Mouse (Mus musculus) embryonic fibroblast, embryonic 13.5 days (primary cell): Measurements from ENCODE around the gene Leng9. TPM values are rescaled to one million over a fixed set of nuclear protein-coding genes. Genes with fewer than 3 reads are reported as not detected.

Experiments
- H3K27ac ChIP-seq: 2 replicates; pipeline ENCODE4 v1.5.1; 2012; ENCODE audit warnings: low read length, control low read depth, inconsistent platforms; ENCODE audit not compliant: insufficient read depth
- H3K4me1 ChIP-seq: 2 replicates; pipeline ENCODE4 v1.6.1; 2011; ENCODE audit warnings: low read length; ENCODE audit not compliant: control insufficient read depth, insufficient read depth
- H3K4me3 ChIP-seq: 2 replicates; pipeline ENCODE4 v1.5.1; 2011; ENCODE audit warnings: mild to moderate bottlenecking, control low read depth, low read length; ENCODE audit not compliant: insufficient read depth
- CTCF ChIP-seq: IDR thresholded peaks from 2 replicates; pipeline ENCODE4 v1.5.1; 2011; ENCODE audit warnings: mild to moderate bottlenecking, control low read depth, low read length, moderate library complexity, borderline replicate concordance; ENCODE audit not compliant: insufficient read depth
- POLR2A ChIP-seq: IDR thresholded peaks from 2 replicates; pipeline ENCODE4 v1.6.1; 2011; ENCODE audit warnings: low read depth, mild to moderate bottlenecking, control low read depth, low read length, moderate library complexity
- polyA plus RNA-seq: library from polyadenylated mRNA; stranded (reverse); fragments of >200 nt; gene quantifications from 2 replicates; pipeline ENCODE4 v1.2.4, GENCODE M21; 2011; ENCODE audit warnings: low read depth; ENCODE audit not compliant: missing spikeins, insufficient read length

The Leng9 gene
- polyA plus RNA-seq, 1 experiment: 2.3 TPM

- peak overlapping the region; percentile 10; the same call in 1 of the 2 replicates for H3K27ac ChIP-seq
- H3K4me3 ChIP-seq: peak overlapping the region; percentile 67
- H3K4me1 ChIP-seq: 0 out of 2 replicates have a peak, but pooled peaks cover 3% of the 10 kb centered on the region
- TF ChIP-seq POLR2A: no peak
- TF ChIP-seq CTCF: no peak
Observed at GRCm38 (mm10) chr7:4137746-4138145, 12.4 kb downstream of the Leng9 start.

GRCm38 (mm10) chr7:4136771-4137531 is 13.2 kb downstream of the Leng9 start, which contains the start of gene Leng8:
Gene Leng8 (plus strand): TSS chr7:4137039.
- TF ChIP-seq POLR2A (peak; percentile 75), CTCF (no peak)
- H3K4me3 ChIP-seq: peak within 1 kb of the TSS; percentile 74
- H3K27ac ChIP-seq: peak within 1 kb of the TSS; percentile 82
- H3K4me1 ChIP-seq: 0 out of 2 replicates have a peak, but pooled peaks cover 3% of the 10 kb centered on the region

GRCm38 (mm10) chr7:4136404-4136770 is 13.8 kb downstream of the Leng9 start:
- TF ChIP-seq CTCF (no peak), POLR2A (no peak)
- peak overlapping the region; percentile 74 for H3K4me3 ChIP-seq
- H3K4me1 ChIP-seq: 0 out of 2 replicates have a peak, but pooled peaks cover 3% of the 10 kb centered on the region
- peak overlapping the region; percentile 51; the same call in 1 of the 2 replicates for H3K27ac ChIP-seq

- Histone ChIP-seq H3K4me3 (no peak overlapping the region), H3K4me1 (0 out of 2 replicates have a peak, but pooled peaks cover 3% of the 10 kb centered on the region), H3K27ac (no peak overlapping the region)
- TF ChIP-seq POLR2A (no peak), CTCF (no peak)
Observed at GRCm38 (mm10) chr7:4134911-4135310, 15.3 kb downstream of the Leng9 start.

GRCm38 (mm10) chr7:4132998-4133397 is 17.2 kb downstream of the Leng9 start:
- TF ChIP-seq CTCF: no peak
- no peak for TF ChIP-seq POLR2A
- Histone ChIP-seq H3K4me3 (no peak overlapping the region), H3K4me1 (no peaks in the 10 kb centered on the region), H3K27ac (no peak overlapping the region)

- Histone ChIP-seq H3K27ac (no peak overlapping the region), H3K4me3 (no peak overlapping the region), H3K4me1 (no peaks in the 10 kb centered on the region)
- no peak for TF ChIP-seq CTCF
- no peak for TF ChIP-seq POLR2A
Observed at GRCm38 (mm10) chr7:4132581-4132980, 17.6 kb downstream of the Leng9 start.

- no peaks in the 10 kb centered on the region for H3K4me1 ChIP-seq
- no peak overlapping the region for H3K27ac ChIP-seq
- H3K4me3 ChIP-seq: no peak overlapping the region
- no peak for TF ChIP-seq POLR2A
- TF ChIP-seq CTCF: no peak
Observed at GRCm38 (mm10) chr7:4131964-4132363, 18.2 kb downstream of the Leng9 start.

GRCm38 (mm10) chr7:4130686-4131452 is 19.3 kb downstream of the Leng9 start:
- H3K4me1 ChIP-seq: no peaks in the 10 kb centered on the region
- no peak overlapping the region for H3K27ac ChIP-seq
- no peak overlapping the region for H3K4me3 ChIP-seq
- TF ChIP-seq POLR2A: no peak
- TF ChIP-seq CTCF: peak; percentile 94

- TF ChIP-seq POLR2A: no peak
- no peak for TF ChIP-seq CTCF
- Histone ChIP-seq H3K27ac (no peak overlapping the region), H3K4me3 (no peak overlapping the region), H3K4me1 (no peaks in the 10 kb centered on the region)
Observed at GRCm38 (mm10) chr7:4128860-4129259, 21.3 kb downstream of the Leng9 start.

- Histone ChIP-seq H3K27ac (no peak overlapping the region), H3K4me1 (no peaks in the 10 kb centered on the region), H3K4me3 (no peak overlapping the region)
- TF ChIP-seq POLR2A (no peak), CTCF (no peak)
Observed at GRCm38 (mm10) chr7:4127894-4128293, 22.3 kb downstream of the Leng9 start.
